Mouse (Mus musculus) layer of hippocampus, adult 9-11 months (tissue): ENCODE results near the gene Vps4b.
A peak's percentile ranks its signal among the peaks of the same experiment; 100 is the strongest.
"Not testable (repeated sequence)": the region's sequence is repeated elsewhere in the genome, so short reads cannot be mapped to it uniquely, and the experiment has no call there.

Experiments
- DNase-seq: peaks from one replicate; pipeline ENCODE4 v3.0.0; 2022

The Vps4b gene

DNA sequence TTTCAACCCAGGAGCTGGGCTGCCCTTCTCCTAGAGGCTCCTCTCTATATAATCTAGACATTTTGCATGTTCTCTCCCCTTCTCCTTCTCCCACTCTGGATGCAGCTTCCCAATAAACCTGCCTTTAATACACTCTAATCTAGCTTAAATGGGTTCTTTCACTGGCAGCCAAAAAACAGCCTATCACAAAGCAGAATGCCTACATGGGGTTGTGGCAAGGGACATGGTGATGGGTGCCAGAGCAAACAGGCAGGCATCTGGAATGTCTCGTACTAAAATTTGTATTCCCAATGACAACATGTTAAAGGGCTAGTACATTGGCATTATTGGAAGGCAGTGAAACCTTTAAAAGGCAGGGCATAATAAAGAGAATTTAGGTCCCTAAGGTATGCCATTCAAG lies 45.9 kb downstream of the Vps4b start:
- no peak for DNase-seq

GRCm38 (mm10) chr1:106748555-106749315 lies 47.8 kb downstream of the Vps4b start:
- no peak for DNase-seq

- DNase-seq, result no peak
These were observed 53.5 kb downstream of the Vps4b start for GRCm38 (mm10) chr1:106742980-106743379.

DNA sequence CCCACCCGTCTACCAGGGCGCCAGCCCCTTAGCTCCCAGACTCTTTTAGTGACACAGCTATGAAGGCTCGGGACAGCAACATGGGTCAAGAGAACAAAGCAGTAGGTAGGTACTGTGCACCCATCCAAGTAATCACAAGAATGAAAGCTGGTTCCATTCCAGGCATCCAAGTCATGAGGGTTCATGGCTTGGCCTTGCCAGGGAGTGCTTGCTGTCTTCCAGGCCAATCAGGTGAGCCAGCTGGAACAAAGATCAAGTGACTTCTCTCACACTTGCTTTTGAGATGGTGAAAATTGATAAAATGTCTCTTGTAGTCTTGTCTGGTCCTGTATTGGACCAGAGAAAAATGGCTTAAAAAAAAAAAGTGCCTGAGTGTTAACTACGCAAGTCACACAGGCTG lies 55.8 kb downstream of the Vps4b start:
- DNase-seq, result no peak

DNA sequence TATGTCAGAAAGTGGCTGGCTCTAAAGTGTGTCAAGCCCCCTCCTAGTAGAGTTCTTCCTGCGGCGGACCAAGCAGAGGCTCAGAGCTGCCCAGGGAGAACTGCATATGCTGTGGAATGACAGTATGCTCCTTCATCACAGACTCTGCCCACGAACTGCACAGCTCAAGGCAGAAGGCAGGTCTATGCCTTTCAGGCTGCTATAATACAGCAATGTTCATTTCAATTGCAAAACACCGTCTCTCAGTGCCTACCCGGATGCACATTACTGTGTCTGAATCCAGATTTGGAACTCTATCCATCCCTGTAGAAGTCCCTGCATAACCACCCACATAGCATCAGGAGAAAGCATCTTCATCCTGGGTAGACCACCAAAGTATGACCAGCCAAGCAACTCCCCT lies 56.7 kb downstream of the Vps4b start:
- DNase-seq, result no peak

- no peak for DNase-seq
These were observed 58.4 kb downstream of the Vps4b start for GRCm38 (mm10) chr1:106738092-106738491.

DNA sequence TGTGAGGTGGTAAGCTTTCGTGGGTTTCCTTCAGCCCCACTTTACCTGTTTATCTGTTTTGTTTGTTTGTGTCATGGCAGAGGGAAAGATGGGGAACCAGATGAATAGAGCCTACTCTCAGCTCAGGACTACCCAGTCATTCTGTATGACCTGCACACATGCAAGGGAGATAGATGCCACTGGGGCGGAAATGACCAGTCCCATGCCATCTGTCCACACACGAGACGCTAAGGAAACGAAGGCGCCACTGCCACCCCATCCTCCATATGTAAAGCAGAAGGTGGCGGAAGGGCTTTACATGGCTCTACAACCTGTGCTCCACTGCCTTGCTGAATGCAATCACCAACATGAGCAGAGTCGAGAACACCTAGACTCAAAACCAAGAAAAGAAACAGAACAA lies 60.3 kb downstream of the Vps4b start:
- no peak for DNase-seq

- DNase-seq, result no peak
These were observed 60.9 kb downstream of the Vps4b start for GRCm38 (mm10) chr1:106735586-106735985.

DNA sequence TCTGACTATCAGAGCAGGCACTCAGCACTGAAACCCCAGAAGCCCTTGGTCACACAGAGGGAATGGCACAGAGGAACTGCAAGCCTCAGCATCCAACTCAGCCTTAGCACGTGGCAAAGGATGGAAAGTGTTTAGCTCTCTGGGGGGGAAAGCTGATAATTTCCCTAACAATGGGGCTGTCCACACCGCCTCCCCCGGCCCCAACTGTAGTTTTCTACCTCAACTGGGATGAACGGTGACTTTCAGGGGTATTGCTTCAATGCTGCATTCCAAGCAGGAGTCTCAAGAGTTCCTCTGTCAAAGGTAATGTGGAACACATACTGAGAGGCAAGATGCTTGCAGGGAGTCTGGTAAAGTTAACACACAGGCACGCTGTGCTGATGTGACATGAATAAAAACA lies 74.5 kb downstream of the Vps4b start:
- DNase-seq, result no peak

DNA sequence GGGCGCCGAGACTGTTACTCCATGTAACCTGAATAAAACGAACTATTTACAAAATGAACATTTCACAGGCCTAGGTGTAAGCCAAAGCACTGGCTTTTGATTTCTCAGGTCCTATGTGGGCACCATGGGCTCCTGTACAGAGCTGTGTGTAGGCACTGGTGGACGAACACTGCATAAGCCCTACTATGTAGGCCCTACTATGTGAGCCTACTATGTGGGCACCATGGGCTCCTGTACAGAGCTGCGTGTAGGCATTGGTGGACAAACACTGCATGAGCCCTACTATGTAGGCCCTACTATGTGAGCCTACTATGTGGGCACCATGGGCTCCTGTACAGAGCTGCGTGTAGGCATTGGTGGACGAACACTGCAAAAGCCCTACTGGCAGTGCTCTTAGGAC lies 78.8 kb downstream of the Vps4b start:
- DNase-seq, result not testable (repeated sequence)

- peak; percentile 53 for DNase-seq
These were observed 79.4 kb downstream of the Vps4b start for GRCm38 (mm10) chr1:106717071-106717601.

DNA sequence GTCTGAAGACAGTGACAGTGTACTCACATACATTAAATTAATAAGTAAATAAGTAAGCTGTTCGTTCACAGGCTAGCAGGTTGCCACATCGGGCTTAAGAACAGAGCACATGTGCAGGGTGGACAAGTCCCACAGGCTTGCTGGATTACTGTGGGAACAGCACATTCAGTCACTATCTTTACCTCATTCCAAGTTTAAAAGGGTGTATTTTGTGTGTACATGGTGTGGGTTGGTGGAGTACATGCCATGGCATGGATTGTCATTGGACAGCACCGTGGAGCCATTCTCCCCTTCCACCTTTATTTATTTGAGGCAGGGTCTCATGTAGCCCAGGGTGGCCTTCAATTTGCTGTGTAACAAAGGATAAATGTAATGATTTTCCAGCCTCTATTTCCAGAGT lies 80.4 kb downstream of the Vps4b start:
- DNase-seq, result no peak

GRCm38 (mm10) chr1:106715111-106716083 lies 81.1 kb downstream of the Vps4b start:
- DNase-seq, result no peak

DNA sequence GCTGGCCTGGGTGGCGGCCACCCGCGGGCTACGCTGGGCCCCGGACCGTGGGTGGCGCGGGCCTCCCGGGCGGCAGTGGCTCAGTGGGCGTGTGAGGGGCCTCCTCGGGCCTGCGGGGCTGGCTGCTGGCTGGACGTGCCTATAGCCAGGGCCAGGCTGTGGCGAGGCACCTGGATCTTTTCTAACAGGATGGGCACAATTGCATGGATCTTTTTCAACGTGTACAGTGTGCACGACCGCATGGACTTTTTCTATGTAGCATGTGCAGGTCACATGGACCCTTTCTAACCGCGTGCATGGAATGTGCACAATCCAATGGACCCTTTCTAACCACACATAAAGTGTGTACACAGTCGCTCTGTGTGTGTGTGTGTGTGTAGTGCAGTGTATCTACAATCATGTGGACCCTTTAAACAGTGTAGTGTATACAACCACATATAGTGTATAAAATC lies 82.0 kb downstream of the Vps4b start:
- DNase-seq, result no peak
